Mouse (Mus musculus): Measurements from ENCODE around the gene Kcnip1. TPM values are rescaled to one million over a fixed set of nuclear protein-coding genes. Genes with fewer than 3 reads are reported as not detected.

Gene Kcnip1
- polyA plus RNA-seq, 1 experiment from 2014 or later, result 0.74 TPM

DNA sequence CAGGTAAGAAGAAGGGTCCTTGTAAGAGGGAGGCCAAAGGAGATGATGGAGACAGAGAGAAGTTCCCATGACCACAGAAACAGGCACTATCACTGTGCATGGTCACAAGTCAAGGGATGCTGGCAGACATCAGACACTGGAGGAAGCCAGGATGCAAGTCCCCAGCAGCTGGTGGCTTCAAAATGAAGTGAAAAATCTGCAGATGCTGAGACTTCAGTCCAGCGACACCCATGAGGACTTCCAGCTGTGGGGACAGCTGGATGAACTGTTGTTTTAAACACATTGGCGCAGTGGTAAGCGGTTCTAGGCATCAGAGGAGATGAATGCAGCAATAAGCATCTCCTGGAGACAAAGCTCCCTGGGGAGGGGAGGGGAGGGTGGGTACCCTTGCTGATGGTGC is 246.6 kb downstream of the Kcnip1 start:
- Histone ChIP-seq H3K27me3 (ENCODE audit: low read depth, poor library complexity, severe bottlenecking) (no peaks in the 10 kb centered on the region), H3K4me3 (no peak overlapping the region), H3K36me3 (no peaks in the 10 kb centered on the region), H3K27ac (no peak overlapping the region), H3K4me1 (peaks cover 6% of the 10 kb centered on the region; the same call in 1 of the 2 replicates), H3K9me3 (replicated peaks) (no peaks in the 10 kb centered on the region)
- 75% methylated on average over 3 of the region's 3 CpGs for WGBS
- no peak for DNase-seq (ENCODE audit: low spot score)

DNA sequence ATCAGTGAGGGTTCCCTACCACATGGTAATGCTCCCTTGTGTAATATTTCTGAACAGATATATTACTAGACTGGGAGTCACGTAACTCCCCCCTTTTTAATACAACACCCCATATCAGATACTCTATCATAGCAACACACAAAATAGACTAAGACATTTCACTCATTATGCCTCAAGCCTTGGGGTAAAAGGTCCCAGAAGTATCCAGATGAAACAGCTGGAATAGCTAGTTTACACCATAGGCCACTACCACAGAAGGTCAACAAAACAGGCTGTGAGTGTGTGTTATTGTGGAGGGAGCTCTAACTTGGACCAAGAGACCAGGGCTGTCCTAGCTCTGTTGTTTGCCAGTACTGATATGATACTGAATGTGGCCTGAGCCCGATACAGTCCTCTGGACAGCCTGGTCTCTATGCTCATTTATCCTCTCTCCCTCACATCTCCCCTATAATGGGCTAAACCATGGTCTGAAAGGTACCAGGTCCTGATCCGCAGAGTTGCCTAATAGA is 247.1 kb downstream of the Kcnip1 start:
- Histone ChIP-seq H3K9me3 (replicated peaks) (no peaks in the 10 kb centered on the region), H3K4me3 (no peak overlapping the region), H3K27me3 (ENCODE audit: low read depth, poor library complexity, severe bottlenecking) (no peaks in the 10 kb centered on the region), H3K27ac (no peak overlapping the region), H3K36me3 (no peaks in the 10 kb centered on the region), H3K4me1 (peaks cover 6% of the 10 kb centered on the region; the same call in 1 of the 2 replicates)
- WGBS, result 96% methylated on average over 3 of the region's 3 CpGs
- DNase-seq (ENCODE audit: low spot score), result no peak

DNA sequence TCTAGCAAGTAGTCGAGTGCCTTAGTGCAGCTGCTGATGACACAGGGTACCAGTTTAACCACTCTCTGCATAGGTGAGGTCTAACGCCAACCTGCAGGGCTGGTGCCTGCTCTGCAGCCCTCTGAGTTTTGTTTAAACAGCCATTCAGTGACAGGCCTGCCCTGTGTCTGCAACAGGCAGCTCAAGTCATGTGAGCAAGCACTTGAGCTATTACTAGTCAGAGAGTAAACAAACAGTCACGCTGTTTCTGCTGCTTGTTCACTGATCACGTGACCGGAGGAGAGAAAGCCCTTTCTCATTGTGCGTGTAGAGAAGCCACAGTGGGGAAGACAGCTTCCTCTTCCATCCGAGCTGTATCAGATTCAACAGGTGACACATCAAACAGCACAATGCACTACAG is 248.5 kb downstream of the Kcnip1 start:
- no peak overlapping the region for H3K4me3 ChIP-seq
- WGBS, result 61% methylated on average over 7 of the region's 7 CpGs
- H3K36me3 ChIP-seq, result no peaks in the 10 kb centered on the region
- no peak for DNase-seq (ENCODE audit: low spot score)
- no peak overlapping the region for H3K27ac ChIP-seq
- H3K9me3 ChIP-seq (replicated peaks), result no peaks in the 10 kb centered on the region
- H3K27me3 ChIP-seq (ENCODE audit: low read depth, poor library complexity, severe bottlenecking), result no peaks in the 10 kb centered on the region
- H3K4me1 ChIP-seq, result peaks cover 6% of the 10 kb centered on the region; the same call in 1 of the 2 replicates

DNA sequence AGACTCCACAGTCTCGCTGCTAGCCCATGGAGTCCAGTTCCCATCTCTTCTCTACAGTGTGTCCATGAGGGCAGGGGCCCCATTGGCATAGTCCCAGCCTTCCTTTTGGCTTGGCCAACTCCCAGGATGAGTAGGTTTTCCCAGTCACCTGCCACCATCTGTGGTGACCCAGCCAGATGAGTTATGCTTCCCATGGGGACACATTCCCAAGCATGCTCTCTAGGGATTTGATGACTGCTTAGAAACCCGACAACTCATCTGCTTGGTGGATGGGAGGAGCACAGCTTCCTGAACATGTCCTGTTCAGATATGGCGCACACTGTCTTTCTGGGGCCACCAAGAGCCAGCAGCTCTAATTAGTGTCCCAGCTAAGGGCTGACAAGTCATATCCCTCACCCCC is 252.8 kb downstream of the Kcnip1 start:
- peaks cover 8% of the 10 kb centered on the region; the same call in 1 of the 2 replicates for H3K27me3 ChIP-seq (ENCODE audit: low read depth, poor library complexity, severe bottlenecking)
- H3K9me3 ChIP-seq (replicated peaks), result no peaks in the 10 kb centered on the region
- 83% methylated on average over 3 of the region's 3 CpGs for WGBS
- peaks cover 8% of the 10 kb centered on the region; the same call in 1 of the 2 replicates for H3K4me1 ChIP-seq
- H3K4me3 ChIP-seq, result no peak overlapping the region
- no peak overlapping the region for H3K27ac ChIP-seq
- DNase-seq (ENCODE audit: low spot score), result no peak
- H3K36me3 ChIP-seq, result no peaks in the 10 kb centered on the region

DNA sequence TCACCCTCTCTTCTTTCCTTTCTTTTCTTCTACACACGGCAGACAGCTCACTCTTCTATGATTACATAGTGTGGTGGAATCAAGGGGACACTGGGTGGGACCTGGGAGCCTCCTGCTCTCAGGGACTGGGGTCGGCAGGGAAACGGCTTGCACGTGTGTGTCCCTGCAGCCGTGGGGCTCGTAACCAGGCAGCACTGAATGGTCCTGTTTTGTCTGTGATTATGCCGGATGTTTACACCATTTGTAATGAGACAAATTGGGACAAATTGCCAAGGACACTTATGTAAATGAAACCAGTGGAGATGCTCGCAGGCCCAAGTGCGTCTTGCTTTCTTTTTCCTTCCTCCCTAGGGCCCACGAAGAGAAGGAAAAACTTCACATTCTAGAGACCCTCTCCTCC is 256.5 kb downstream of the Kcnip1 start:
- no peaks in the 10 kb centered on the region for H3K9me3 ChIP-seq (replicated peaks)
- H3K27ac ChIP-seq, result no peak overlapping the region
- WGBS, result 54% methylated on average over 10 of the region's 10 CpGs
- no peak for DNase-seq (ENCODE audit: low spot score)
- H3K27me3 ChIP-seq (ENCODE audit: low read depth, poor library complexity, severe bottlenecking), result peaks cover 8% of the 10 kb centered on the region; the same call in 1 of the 2 replicates
- H3K36me3 ChIP-seq, result no peaks in the 10 kb centered on the region
- peaks cover 3% of the 10 kb centered on the region; the same call in 1 of the 2 replicates for H3K4me1 ChIP-seq
- H3K4me3 ChIP-seq, result no peak overlapping the region

DNA sequence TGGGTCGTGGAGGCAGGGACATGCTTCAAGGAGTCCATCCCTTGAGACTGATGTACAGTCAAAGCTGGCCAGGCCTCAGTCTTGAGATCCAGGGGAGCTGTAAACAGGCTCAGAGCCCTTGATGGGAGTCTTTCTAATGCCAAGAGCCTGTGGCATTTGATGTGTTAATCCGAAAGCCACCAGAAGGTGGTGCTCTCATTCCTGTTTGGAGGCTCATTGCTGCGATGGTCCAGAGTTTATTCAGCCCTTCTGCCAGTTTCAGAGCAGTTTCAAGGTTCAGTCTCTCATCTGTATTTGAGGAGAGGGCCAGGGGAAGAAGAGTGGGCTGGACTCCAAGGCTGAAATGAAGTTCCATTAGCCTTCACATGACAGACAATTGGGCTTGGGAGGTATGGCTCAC is 259.7 kb downstream of the Kcnip1 start:
- H3K4me3 ChIP-seq, result no peak overlapping the region
- H3K27me3 ChIP-seq (ENCODE audit: low read depth, poor library complexity, severe bottlenecking), result peaks cover 8% of the 10 kb centered on the region; the same call in 1 of the 2 replicates
- WGBS, result 10% methylated on average over 3 of the region's 3 CpGs
- H3K9me3 ChIP-seq (replicated peaks), result no peaks in the 10 kb centered on the region
- H3K36me3 ChIP-seq, result no peaks in the 10 kb centered on the region
- no peak overlapping the region for H3K27ac ChIP-seq
- DNase-seq (ENCODE audit: low spot score), result peak; percentile 68
- H3K4me1 ChIP-seq, result no peaks in the 10 kb centered on the region

DNA sequence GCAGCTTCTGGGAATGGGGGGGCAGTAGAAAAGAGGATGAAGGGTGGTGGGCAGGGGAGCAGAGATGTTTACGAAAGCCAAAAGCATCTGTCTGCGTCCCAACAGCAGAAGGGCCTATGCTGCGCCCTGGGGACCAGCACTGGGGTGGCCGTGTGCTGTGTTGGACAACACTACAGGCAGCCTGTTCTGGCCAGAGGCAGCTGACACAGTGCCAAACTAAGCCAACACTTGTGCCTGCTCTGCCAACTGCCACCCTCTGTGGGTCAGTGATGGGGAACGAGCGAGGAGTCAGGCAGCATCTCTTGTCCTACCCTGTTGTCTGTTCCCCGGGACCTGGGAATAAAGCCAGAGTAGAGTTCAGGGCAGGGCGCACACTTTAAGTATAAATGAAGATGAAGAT is 260.6 kb downstream of the Kcnip1 start:
- H3K9me3 ChIP-seq (replicated peaks), result no peaks in the 10 kb centered on the region
- H3K4me3 ChIP-seq, result no peak overlapping the region
- H3K4me1 ChIP-seq, result no peaks in the 10 kb centered on the region
- 88% methylated on average over 8 of the region's 8 CpGs for WGBS
- no peak for DNase-seq (ENCODE audit: low spot score)
- no peaks in the 10 kb centered on the region for H3K36me3 ChIP-seq
- H3K27me3 ChIP-seq (ENCODE audit: low read depth, poor library complexity, severe bottlenecking), result peaks cover 8% of the 10 kb centered on the region; the same call in 1 of the 2 replicates
- no peak overlapping the region for H3K27ac ChIP-seq

DNA sequence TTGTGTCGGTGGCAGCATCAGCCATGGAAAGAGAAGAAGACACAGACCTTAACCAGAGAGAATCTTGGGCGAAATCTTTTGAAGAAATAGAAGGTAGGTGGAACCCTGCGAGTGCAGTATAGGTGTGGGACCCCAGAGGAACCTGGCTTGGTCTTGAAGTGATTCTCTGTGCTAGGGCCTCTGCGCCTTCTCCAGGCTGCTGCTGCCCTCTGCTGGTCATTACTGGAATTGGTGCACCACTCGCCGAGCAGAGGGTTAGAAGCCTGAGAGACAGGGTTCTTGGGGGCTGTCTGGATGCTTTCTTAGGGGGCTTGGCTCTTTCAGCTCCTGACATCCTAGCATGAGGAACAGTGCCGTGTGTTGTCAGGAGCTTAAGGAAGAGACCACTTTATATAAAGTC is 271.7 kb downstream of the Kcnip1 start:
- 27% methylated on average over 7 of the region's 7 CpGs for WGBS

DNA sequence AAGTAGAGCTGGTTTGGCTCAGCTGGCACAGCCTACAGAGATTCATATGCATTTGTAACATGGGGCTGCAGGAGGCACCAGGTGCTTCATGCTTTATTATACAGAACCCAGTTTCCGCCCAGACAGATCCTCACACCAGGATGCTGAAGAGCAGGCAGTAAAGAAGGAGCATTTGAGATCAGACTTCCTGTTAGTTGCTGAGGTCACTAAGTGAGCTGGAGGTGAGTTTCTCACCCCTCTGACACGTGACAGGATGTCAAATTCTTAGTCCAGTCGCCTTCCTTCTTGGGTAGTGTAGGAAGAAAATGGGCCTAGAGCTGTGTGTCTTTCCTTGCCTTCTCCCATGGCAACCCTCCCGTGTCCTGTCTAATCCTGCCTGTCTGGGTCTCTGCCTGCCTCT is 286.2 kb downstream of the Kcnip1 start:
- Histone ChIP-seq H3K27ac (no peak overlapping the region), H3K36me3 (no peaks in the 10 kb centered on the region), H3K27me3 (ENCODE audit: low read depth, poor library complexity, severe bottlenecking) (no peaks in the 10 kb centered on the region), H3K4me3 (no peak overlapping the region), H3K9me3 (replicated peaks) (no peaks in the 10 kb centered on the region), H3K4me1 (peaks cover 19% of the 10 kb centered on the region)
- DNase-seq (ENCODE audit: low spot score), result no peak
- WGBS, result 30% methylated on average over 4 of the region's 4 CpGs

More for the DNA sequence above, 271.7 kb downstream of the Kcnip1 start:
- peak; percentile 87 for DNase-seq (ENCODE audit: low spot score)
- Histone ChIP-seq H3K27ac (no peak overlapping the region), H3K9me3 (replicated peaks) (no peaks in the 10 kb centered on the region), H3K27me3 (ENCODE audit: low read depth, poor library complexity, severe bottlenecking) (0 out of 2 replicates have a peak, but pooled peaks cover 9% of the 10 kb centered on the region), H3K36me3 (no peaks in the 10 kb centered on the region), H3K4me3 (no peak overlapping the region), H3K4me1 (no peaks in the 10 kb centered on the region)

DNA sequence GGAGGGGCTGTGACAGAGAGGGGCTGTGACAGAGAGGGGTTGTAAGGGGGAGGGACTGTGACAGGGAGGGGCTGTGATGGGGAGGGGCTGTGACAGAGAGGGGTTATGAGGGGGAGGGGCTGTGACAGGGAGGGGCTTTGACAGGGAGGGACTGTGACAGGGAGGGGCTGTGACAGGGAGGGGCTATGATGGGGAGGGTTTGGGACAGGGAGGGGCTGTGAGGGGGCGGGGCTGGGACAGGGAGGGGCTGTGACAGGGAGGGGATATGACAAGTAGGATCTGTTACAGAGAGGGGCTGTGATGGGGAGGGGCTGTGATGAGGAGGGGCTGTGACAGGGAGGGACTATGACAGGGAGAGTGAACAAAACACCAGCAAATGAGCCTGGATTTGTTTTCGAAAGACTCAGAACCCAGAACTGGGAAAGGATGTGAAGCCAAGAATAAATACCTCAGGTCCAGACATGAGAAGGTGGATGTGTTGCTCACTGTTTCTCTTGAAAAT is 290.9 kb downstream of the Kcnip1 start:
- DNase-seq (ENCODE audit: low spot score), result no peak
- no peaks in the 10 kb centered on the region for H3K9me3 ChIP-seq (replicated peaks)
- no peaks in the 10 kb centered on the region for H3K36me3 ChIP-seq
- no peak overlapping the region for H3K4me3 ChIP-seq
- H3K27me3 ChIP-seq (ENCODE audit: low read depth, poor library complexity, severe bottlenecking), result no peaks in the 10 kb centered on the region
- peaks cover 24% of the 10 kb centered on the region for H3K4me1 ChIP-seq
- no peak overlapping the region for H3K27ac ChIP-seq
- WGBS, result 24% methylated on average over 2 of the region's 2 CpGs

DNA sequence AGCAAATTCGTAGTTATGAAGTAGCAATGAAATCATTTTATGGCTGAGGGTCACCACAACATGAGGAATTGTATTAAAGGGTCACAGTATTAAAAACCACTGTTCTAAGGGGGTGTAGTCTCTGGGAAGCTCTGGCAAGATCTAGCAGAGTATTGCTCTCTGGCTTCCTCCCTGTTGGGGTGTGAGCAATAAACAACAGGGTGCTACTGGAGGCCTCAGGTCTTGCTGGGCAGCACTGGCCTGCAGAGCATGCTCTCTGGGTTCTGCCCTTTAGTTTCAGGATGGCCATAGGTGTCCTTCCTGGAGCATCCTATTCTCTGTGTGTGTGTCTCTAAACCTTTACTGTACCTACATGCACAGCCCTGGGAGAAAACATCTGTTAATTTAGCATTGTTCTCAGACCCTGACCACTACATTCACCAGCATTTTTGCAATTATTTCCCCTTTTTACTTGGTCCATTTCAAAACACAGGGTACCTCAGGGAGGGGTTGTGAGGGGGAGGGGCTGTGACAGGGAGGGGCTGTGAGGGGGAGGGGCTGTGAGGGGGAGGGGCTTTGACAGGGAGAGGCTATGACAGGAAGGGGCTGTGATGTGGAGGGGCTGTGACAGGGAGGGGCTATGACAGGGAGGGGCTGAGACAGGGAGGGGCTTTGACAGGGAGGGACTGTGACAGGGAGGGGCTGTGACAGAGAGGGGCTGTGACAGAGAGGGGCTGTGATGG is 291.6 kb downstream of the Kcnip1 start:
- H3K36me3 ChIP-seq, result no peaks in the 10 kb centered on the region
- 53% methylated on average over 1 of the region's 1 CpGs for WGBS
- no peaks in the 10 kb centered on the region for H3K27me3 ChIP-seq (ENCODE audit: low read depth, poor library complexity, severe bottlenecking)
- H3K4me1 ChIP-seq, result peaks cover 18% of the 10 kb centered on the region
- no peak overlapping the region for H3K27ac ChIP-seq
- no peaks in the 10 kb centered on the region for H3K9me3 ChIP-seq (replicated peaks)
- DNase-seq (ENCODE audit: low spot score), result no peak
- no peak overlapping the region for H3K4me3 ChIP-seq

DNA sequence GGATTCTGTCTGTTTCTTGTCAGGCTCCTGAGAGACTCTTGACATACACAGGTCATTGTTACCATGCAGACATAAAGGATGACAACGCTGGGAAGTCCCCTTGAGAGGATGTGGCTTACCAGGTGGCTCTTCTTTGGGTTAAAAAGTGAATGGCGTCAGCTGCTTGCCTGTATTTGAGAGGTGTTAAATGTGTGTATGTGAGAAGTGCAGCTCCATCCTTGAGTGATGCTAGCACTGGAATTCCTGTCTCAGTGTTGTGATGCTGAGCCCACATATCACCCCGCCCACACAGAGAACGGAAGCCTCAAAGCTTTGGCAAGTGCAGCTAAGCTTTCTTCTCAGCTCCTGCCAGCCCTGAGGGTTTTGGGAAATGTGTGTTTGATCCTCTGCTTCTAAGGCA is 292.2 kb downstream of the Kcnip1 start:
- Histone ChIP-seq H3K36me3 (no peaks in the 10 kb centered on the region), H3K4me3 (no peak overlapping the region), H3K9me3 (replicated peaks) (no peaks in the 10 kb centered on the region), H3K4me1 (peaks cover 18% of the 10 kb centered on the region), H3K27me3 (ENCODE audit: low read depth, poor library complexity, severe bottlenecking) (no peaks in the 10 kb centered on the region), H3K27ac (no peak overlapping the region)
- WGBS, result 39% methylated on average over 4 of the region's 4 CpGs
- no peak for DNase-seq (ENCODE audit: low spot score)

DNA sequence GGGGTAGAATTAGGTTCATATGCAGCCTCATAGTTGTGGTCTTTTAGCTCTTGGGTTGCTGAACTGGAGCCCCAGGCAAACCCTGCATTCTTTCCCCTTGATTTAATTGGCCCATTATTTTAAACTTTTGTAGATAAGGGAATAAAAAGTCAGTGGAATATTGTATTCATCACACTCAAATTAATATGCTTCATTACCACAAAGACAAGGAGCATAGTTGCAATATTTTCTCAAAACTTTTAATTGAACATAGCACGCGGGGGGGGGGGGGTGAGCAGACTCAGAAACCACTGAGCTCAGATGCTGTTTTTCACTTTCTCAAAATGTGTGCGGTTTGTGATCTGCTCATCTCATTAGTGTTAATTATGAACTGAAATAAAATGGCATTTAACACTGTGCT is 302.8 kb downstream of the Kcnip1 start:
- H3K9me3 ChIP-seq (replicated peaks), result no peaks in the 10 kb centered on the region
- 86% methylated on average over 3 of the region's 3 CpGs for WGBS
- no peaks in the 10 kb centered on the region for H3K36me3 ChIP-seq
- H3K27me3 ChIP-seq (ENCODE audit: low read depth, poor library complexity, severe bottlenecking), result no peaks in the 10 kb centered on the region
- no peak for DNase-seq (ENCODE audit: low spot score)
- no peak overlapping the region for H3K4me3 ChIP-seq
- H3K4me1 ChIP-seq, result no peaks in the 10 kb centered on the region
- no peak overlapping the region for H3K27ac ChIP-seq
